Mouse (Mus musculus) MEL (cell line): Measurements from ENCODE around the gene Rundc1. TPM values are rescaled to one million over a fixed set of nuclear protein-coding genes. Genes with fewer than 3 reads are reported as not detected.

Experiments used
- DNase-seq: peaks from one replicate; pipeline ENCODE4 v3.0.0; 2011; ENCODE audit warnings: low read depth, low spot score
- H3K27ac ChIP-seq: 2 replicates; pipeline ENCODE4 v1.5.1; 2012; ENCODE audit warnings: low read depth, mild to moderate bottlenecking, control low read depth, low read length, moderate library complexity; ENCODE audit not compliant: control insufficient read depth
- H3K27me3 ChIP-seq, 2 experiments: fragments of 150-350 bp in 1 of 2; sonication (generic) in 1 of 2; 2 replicates each; pipeline ENCODE4 v1.6.1; 2012; ENCODE audit warnings: low read length in 2 of 2, mild to moderate bottlenecking in 2 of 2, improper control_type of control experiment in 1 of 2, moderate library complexity in 1 of 2; ENCODE audit not compliant: insufficient read depth in 2 of 2, control insufficient read depth in 1 of 2
- H3K36me3 ChIP-seq, 2 experiments: 2 replicates each; pipeline ENCODE4 v1.6.1; 2012 to 2014; ENCODE audit warnings: low read length in 2 of 2, improper control_type of control experiment in 1 of 2, inconsistent platforms in 1 of 2, mild to moderate bottlenecking in 1 of 2; ENCODE audit not compliant: insufficient read depth in 2 of 2, control insufficient read depth in 1 of 2
- H3K4me1 ChIP-seq, 2 experiments: fragments of 150-350 bp in 1 of 2; sonication (generic) in 1 of 2; 2 replicates each; pipeline ENCODE4 v1.6.1; 2012; ENCODE audit warnings: low read length in 2 of 2, improper control_type of control experiment in 1 of 2, mild to moderate bottlenecking in 1 of 2; ENCODE audit not compliant: insufficient read depth in 2 of 2, control insufficient read depth in 1 of 2
- H3K4me3 ChIP-seq, 2 experiments: fragments of 150-350 bp in 1 of 2; sonication (generic) in 1 of 2; 2 replicates each; pipeline ENCODE4 v1.5.1; 2012; ENCODE audit warnings: low read depth in 2 of 2, low read length in 2 of 2, mild to moderate bottlenecking in 2 of 2, moderate library complexity in 2 of 2, control low read depth in 1 of 2, improper control_type of control experiment in 1 of 2; ENCODE audit not compliant: control insufficient read depth in 1 of 2, insufficient read depth in 1 of 2
- H3K79me2 ChIP-seq: 2 replicates; pipeline ENCODE4 v1.6.1; 2012; ENCODE audit warnings: mild to moderate bottlenecking, low read length, moderate library complexity; ENCODE audit not compliant: control insufficient read depth, poor library complexity, insufficient read depth
- H3K9ac ChIP-seq: 2 replicates; pipeline ENCODE4 v1.6.1; 2012; ENCODE audit warnings: low read depth, mild to moderate bottlenecking, control low read depth, low read length, moderate library complexity; ENCODE audit not compliant: control insufficient read depth, poor library complexity, severe bottlenecking
- H3K9me3 ChIP-seq: fragments of 150-350 bp; sonication (generic); replicated peaks from 2 replicates; pipeline ENCODE4 v1.6.1; 2012; ENCODE audit warnings: mild to moderate bottlenecking, low read length, improper control_type of control experiment, moderate library complexity; ENCODE audit not compliant: insufficient read depth
- BHLHE40 ChIP-seq: IDR thresholded peaks from 2 replicates; pipeline ENCODE4 v1.6.1; 2012; ENCODE audit warnings: low read depth, mild to moderate bottlenecking, inconsistent platforms, low read length, improper control_type of control experiment, borderline replicate concordance
- CHD2 ChIP-seq: IDR thresholded peaks from 2 replicates; pipeline ENCODE4 v1.6.1; 2011; ENCODE audit warnings: low read length, improper control_type of control experiment
- E2F4 ChIP-seq: IDR thresholded peaks from 2 replicates; pipeline ENCODE4 v1.6.1; 2011; ENCODE audit warnings: low read depth, low read length, improper control_type of control experiment, borderline replicate concordance
- EP300 ChIP-seq, 2 experiments: IDR thresholded peaks; 2 replicates each; pipeline ENCODE4 v1.6.1; 2011; ENCODE audit warnings: improper control_type of control experiment in 2 of 2, low read length in 2 of 2, low read depth in 1 of 2, mild to moderate bottlenecking in 1 of 2
- GABPA ChIP-seq: IDR thresholded peaks from 2 replicates; pipeline ENCODE4 v1.6.1; 2012; ENCODE audit warnings: low read depth, mild to moderate bottlenecking, inconsistent platforms, low read length, improper control_type of control experiment, moderate library complexity
- GATA1 ChIP-seq: IDR thresholded peaks from 2 replicates; pipeline ENCODE4 v1.6.1; 2011; ENCODE audit warnings: low read depth, low read length, improper control_type of control experiment
- HCFC1 ChIP-seq: IDR thresholded peaks from 2 replicates; pipeline ENCODE4 v1.6.1; 2012; ENCODE audit warnings: low read depth, mild to moderate bottlenecking, inconsistent platforms, low read length, improper control_type of control experiment, moderate library complexity
- MAX ChIP-seq: IDR thresholded peaks from 2 replicates; pipeline ENCODE4 v1.6.1; 2011; ENCODE audit warnings: low read length, improper control_type of control experiment
- MAZ ChIP-seq: IDR thresholded peaks from 2 replicates; pipeline ENCODE4 v1.6.1; 2012; ENCODE audit warnings: low read depth, mild to moderate bottlenecking, inconsistent platforms, low read length, improper control_type of control experiment
- MXI1 ChIP-seq: IDR thresholded peaks from 2 replicates; pipeline ENCODE4 v1.6.1; 2011; ENCODE audit warnings: mild to moderate bottlenecking, low read depth, low read length, improper control_type of control experiment
- MYC ChIP-seq: IDR thresholded peaks from 2 replicates; pipeline ENCODE4 v1.6.1; 2011; ENCODE audit warnings: low read depth, mild to moderate bottlenecking, low read length, improper control_type of control experiment, moderate library complexity
- POLR2AphosphoS2 ChIP-seq: IDR thresholded peaks from 2 replicates; pipeline ENCODE4 v1.6.1; 2011; ENCODE audit warnings: low read length, improper control_type of control experiment
- POLR2AphosphoS5 ChIP-seq: IDR thresholded peaks from 2 replicates; pipeline ENCODE4 v1.6.1; 2012; ENCODE audit warnings: low read depth, borderline replicate concordance, mild to moderate bottlenecking, inconsistent platforms, low read length, moderate library complexity, mixed read lengths
- RCOR1 ChIP-seq: IDR thresholded peaks from 2 replicates; pipeline ENCODE4 v1.6.1; 2012; ENCODE audit warnings: low read depth, mild to moderate bottlenecking, inconsistent platforms, low read length, improper control_type of control experiment
- TBP ChIP-seq: IDR thresholded peaks from 2 replicates; pipeline ENCODE4 v1.8.0; 2011; ENCODE audit warnings: low read depth, low read length, improper control_type of control experiment
- TCF12 ChIP-seq: IDR thresholded peaks from 2 replicates; pipeline ENCODE4 v1.6.1; 2014; ENCODE audit warnings: low read depth, mild to moderate bottlenecking, inconsistent platforms, low read length, improper control_type of control experiment, moderate library complexity
- ZMIZ1 ChIP-seq: IDR thresholded peaks from 2 replicates; pipeline ENCODE4 v1.6.1; 2012; ENCODE audit warnings: low read depth, mild to moderate bottlenecking, inconsistent platforms, low read length, improper control_type of control experiment, moderate library complexity
- ZNF384 ChIP-seq: IDR thresholded peaks from 2 replicates; pipeline ENCODE4 v1.6.1; 2012; ENCODE audit warnings: low read depth, mild to moderate bottlenecking, inconsistent platforms, low read length, improper control_type of control experiment
- polyA plus RNA-seq, 2 experiments: library from polyadenylated mRNA; stranded (reverse) in 1 of 2; unstranded in 1 of 2; fragments of >175 nt in 1 of 2; fragments of >200 nt in 1 of 2; gene quantifications; 2 replicates each; pipeline versions ENCODE4 v1.2.1 to v1.2.4; 2012; ENCODE audit warnings: low replicate concordance in 2 of 2, low read depth in 1 of 2; ENCODE audit not compliant: insufficient read length in 2 of 2, insufficient read depth in 1 of 2, missing spikeins in 1 of 2
- total RNA-seq: library from RNA; depleted of rRNA; stranded (reverse); fragments of 300-350 nt; gene quantifications from 2 replicates; pipeline ENCODE4 v1.2.3, GENCODE M21; 2012

The Rundc1 gene
- total and polyA plus RNA-seq, 3 experiments: 9.2 to 13.1 TPM; not detected in 1

GRCm38 (mm10) chr11:101420148-101420547 is 4.7 kb upstream of the Rundc1 start (continued):
- TF ChIP-seq POLR2AphosphoS5: no peak

GRCm38 (mm10) chr11:101424105-101424851 is 607 bp upstream of the Rundc1 start, which contains the start of gene Gm27029:
Gene Gm27029, minus strand, starts transcription at chr11:101424796.
- Histone ChIP-seq H3K4me3 (peak within 1 kb of the TSS; percentile 85 to 91), H3K27ac (peak within 1 kb of the TSS; percentile 59), H3K27me3 (no peaks in the 10 kb centered on the region), H3K4me1 (peaks cover 11 to 25% of the 10 kb centered on the region in 2 experiments)
- TF ChIP-seq ZMIZ1: peak; percentile 85
- no peak for TF ChIP-seq TCF12
- no peak for TF ChIP-seq MYC
- TF ChIP-seq TBP: peak; percentile 43; the same call in 1 of the 2 replicates
- TF ChIP-seq E2F4: no peak
- no peak for TF ChIP-seq GABPA
- no peak for TF ChIP-seq BHLHE40
- TF ChIP-seq HCFC1: 0 out of 2 replicates have a peak, but pooled peaks have one; percentile 22
- TF ChIP-seq POLR2AphosphoS5: no peak
- TF ChIP-seq CHD2: no peak
- TF ChIP-seq, all 39 proteins: peak for 3
- H3K9me3 ChIP-seq: no peaks in the 10 kb centered on the region
- peaks cover 20% of the 10 kb centered on the region for H3K79me2 ChIP-seq
- peaks cover 0 to 20% of the 10 kb centered on the region in 2 experiments; a peak in 3 of 4 replicates for H3K36me3 ChIP-seq
- peak; percentile 59 for DNase-seq
- peak within 1 kb of the TSS; percentile 85 for H3K9ac ChIP-seq

- Histone ChIP-seq H3K4me3 (peak overlapping the region; percentile 85 to 91), H3K79me2 (peaks cover 20% of the 10 kb centered on the region), H3K36me3 (peaks cover 7 to 13% of the 10 kb centered on the region in 2 experiments), H3K27me3 (no peaks in the 10 kb centered on the region), H3K4me1 (peaks cover 5 to 20% of the 10 kb centered on the region in 2 experiments), H3K9me3 (no peaks in the 10 kb centered on the region), H3K9ac (peak overlapping the region; percentile 85), H3K27ac (peak overlapping the region; percentile 59; the same call in 1 of the 2 replicates)
- TF ChIP-seq MAZ (no peak), ZNF384 (no peak), GATA1 (no peak), EP300 (IDR thresholded peaks at IDR 0.05; ENCODE audit: low read depth in 1 of 2, low read length in 2 of 2) (0 out of 4 replicates have a peak, but pooled peaks of 1 of the 2 experiments have one; percentile 1), HCFC1 (no peak), GABPA (no peak), RCOR1 (no peak), MXI1 (0 out of 2 replicates have a peak, but pooled peaks have one; percentile 0), POLR2AphosphoS2 (no peak), MAX (peak; percentile 57)
- DNase-seq: peak; percentile 62
Observed at GRCm38 (mm10) chr11:101426165-101426564, 1.3 kb downstream of the Rundc1 start.
